Mouse (Mus musculus): ENCODE results near the gene Lipm. TPM values are rescaled to one million over a fixed set of nuclear protein-coding genes. Genes with fewer than 3 reads are reported as not detected.

The Lipm gene
- polyA plus RNA-seq, 1 experiment from 2014 or later: not detected

DNA sequence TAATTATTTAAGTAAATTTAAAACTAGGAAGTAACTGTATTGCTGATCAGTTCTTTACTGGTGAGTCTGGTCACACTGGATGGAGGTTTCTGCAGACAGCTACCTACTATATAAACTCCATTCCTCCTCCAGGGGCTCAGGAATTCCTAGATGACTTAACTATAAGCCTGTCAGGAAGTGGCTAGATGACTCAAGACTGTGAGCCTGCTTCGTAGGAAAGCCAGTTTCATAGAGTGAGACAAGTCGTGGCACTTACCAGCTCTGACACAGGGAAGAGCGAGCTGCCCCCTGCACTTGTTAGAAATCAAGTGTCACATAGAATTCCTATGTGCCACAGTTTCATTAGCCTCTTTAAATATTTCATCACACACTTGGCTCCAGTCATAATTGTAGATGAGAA lies 70.4 kb downstream of the Lipm start:
- Histone ChIP-seq H3K9ac (ENCODE audit: low read length) (no peak overlapping the region), H3K4me1 (replicated peaks; ENCODE audit: control insufficient read depth, insufficient read depth, low read length) (no peaks in the 10 kb centered on the region), H3K9me3 (ENCODE audit: control insufficient read depth, low read length) (no peaks in the 10 kb centered on the region), H3K4me3 (ENCODE audit: low read depth, low read length) (no peak overlapping the region), H3K4me2 (ENCODE audit: low read depth, low read length, severe bottlenecking) (no peak overlapping the region), H3K27me3 (ENCODE audit: control insufficient read depth, insufficient read depth, low read length) (no peaks in the 10 kb centered on the region), H3K27ac (ENCODE audit: low read depth, low read length) (no peak overlapping the region), H3K36me3 (ENCODE audit: control insufficient read depth, insufficient read depth, low read length) (no peaks in the 10 kb centered on the region)
- DNase-seq (ENCODE audit: low spot score) (no peak), ATAC-seq (replicated peaks; ENCODE audit: low FRiP score) (no peak)
- 82% methylated on average over 3 of the region's 3 CpGs for WGBS

Small RNA genes lying within 50 kb of the gene (microRNA-seq; reads per million reads assigned to microRNA genes)
- not detected for gene Gm23334 (ENCODE audit: insufficient number of aligned reads)

Other genes starting within 250 kb of the Lipm start
- gene Lipf, start 139.7 kb upstream of the Lipm start, polyA plus RNA-seq (2014; fragmentation: Nextera tagmentation; extraction: Ambion mirVana): not detected in 2 replicates
- not detected in 2 replicates for gene Lipk, start 92.6 kb upstream of the Lipm start, polyA plus RNA-seq (2014; fragmentation: Nextera tagmentation; extraction: Ambion mirVana)
- not detected in 2 replicates for gene Lipn, start 33.6 kb upstream of the Lipm start, polyA plus RNA-seq (2014; fragmentation: Nextera tagmentation; extraction: Ambion mirVana)
- gene Ankrd22, start 65.1 kb downstream of the Lipm start, polyA plus RNA-seq (2014; fragmentation: Nextera tagmentation; extraction: Ambion mirVana): not detected in 2 replicates
- gene Stambpl1, start 91.3 kb downstream of the Lipm start, polyA plus RNA-seq (2014; fragmentation: Nextera tagmentation; extraction: Ambion mirVana): 1.6 and 2.0 TPM in 2 replicates
- 21.1 and 22.7 TPM in 2 replicates for gene Acta2, start 154.7 kb downstream of the Lipm start, polyA plus RNA-seq (2014; fragmentation: Nextera tagmentation; extraction: Ambion mirVana)
- gene Fas, start 189.7 kb downstream of the Lipm start, polyA plus RNA-seq (2014; fragmentation: Nextera tagmentation; extraction: Ambion mirVana): 0.60 and 0.80 TPM in 2 replicates